Mouse (Mus musculus): ENCODE measurements around the gene Ciao1.
"Not testable (repeated sequence)": the region's sequence is repeated elsewhere in the genome, so short reads cannot be mapped to it uniquely, and the experiment has no call there.

The Ciao1 gene

GRCm38 (mm10) chr2:127247592-127248333 is at the start of gene Ciao1, which contains the start of gene Tmem127:
TSS of gene Ciao1 (minus strand) at chr2:127247816.
TSS of gene Tmem127 (plus strand) at chr2:127247908.
- DNase-seq (ENCODE audit: extremely low read depth, low read depth) = peak; percentile 99

- DNase-seq (ENCODE audit: extremely low read depth, low read depth) = no peak
These were observed 49.6 kb upstream of the Ciao1 start for GRCm38 (mm10) chr2:127297001-127297805.

DNA sequence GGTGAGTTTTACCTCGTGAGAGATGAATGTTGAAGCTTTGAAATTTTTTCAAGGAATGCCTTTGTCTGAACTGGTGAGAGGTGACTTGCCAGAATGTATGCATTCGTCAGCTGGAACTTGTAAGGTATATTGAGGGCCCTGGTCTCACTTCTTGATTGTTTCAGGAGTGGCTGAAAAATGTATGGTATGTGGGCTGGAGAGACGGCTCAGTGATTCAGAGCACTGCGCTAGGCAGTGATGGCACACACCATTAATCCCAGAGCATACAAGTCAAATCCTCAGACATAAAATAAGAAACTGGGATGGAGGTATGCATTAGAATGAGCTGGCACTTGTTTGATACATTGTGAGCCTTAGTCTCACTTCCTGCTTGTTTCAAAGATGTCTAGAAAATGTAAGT is 44.6 kb upstream of the Ciao1 start:
- no peak for DNase-seq (ENCODE audit: extremely low read depth, low read depth)

DNA sequence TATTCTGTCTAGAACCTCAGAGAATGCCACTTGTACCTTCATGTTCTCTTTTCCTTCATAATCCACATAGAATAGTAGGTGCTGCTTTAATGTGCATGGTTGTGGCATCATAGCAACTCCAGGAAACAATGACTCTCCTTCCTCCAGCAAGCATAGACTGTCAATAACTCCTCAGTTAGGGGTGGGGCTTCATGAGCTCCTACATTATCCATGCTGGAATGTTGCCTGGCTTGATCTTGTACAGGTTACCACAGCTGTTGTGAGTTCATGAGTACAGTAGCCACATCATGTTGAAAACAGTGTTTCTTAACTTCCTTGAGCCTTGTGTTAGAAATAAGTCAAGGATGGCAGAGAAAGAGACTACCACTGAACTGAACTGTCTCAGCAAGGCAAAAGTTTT is 30.5 kb upstream of the Ciao1 start:
- no peak for DNase-seq (ENCODE audit: extremely low read depth, low read depth)

GRCm38 (mm10) chr2:127275551-127276320 is 28.1 kb upstream of the Ciao1 start:
- DNase-seq (ENCODE audit: extremely low read depth, low read depth) = no peak

DNA sequence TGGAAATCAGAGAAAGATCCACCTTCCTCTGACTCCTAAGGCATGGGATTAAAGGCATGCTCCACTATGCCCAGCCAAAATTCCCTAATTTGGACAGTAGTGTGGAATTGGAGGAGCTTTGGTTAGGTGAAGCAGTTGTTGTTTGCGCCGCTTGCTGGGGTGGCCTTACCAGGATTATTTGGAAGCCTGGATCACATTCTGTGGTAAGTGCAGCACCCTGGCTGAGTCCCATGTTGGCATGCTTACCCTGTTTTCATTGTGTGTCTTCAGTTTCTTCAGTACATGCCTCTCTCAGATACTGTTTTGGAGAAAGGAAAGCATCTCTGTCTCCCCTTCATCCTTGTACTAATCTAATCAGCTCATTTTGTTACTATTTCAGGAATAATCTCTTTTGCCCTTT is 27.0 kb upstream of the Ciao1 start:
- DNase-seq (ENCODE audit: extremely low read depth, low read depth) = no peak

DNA sequence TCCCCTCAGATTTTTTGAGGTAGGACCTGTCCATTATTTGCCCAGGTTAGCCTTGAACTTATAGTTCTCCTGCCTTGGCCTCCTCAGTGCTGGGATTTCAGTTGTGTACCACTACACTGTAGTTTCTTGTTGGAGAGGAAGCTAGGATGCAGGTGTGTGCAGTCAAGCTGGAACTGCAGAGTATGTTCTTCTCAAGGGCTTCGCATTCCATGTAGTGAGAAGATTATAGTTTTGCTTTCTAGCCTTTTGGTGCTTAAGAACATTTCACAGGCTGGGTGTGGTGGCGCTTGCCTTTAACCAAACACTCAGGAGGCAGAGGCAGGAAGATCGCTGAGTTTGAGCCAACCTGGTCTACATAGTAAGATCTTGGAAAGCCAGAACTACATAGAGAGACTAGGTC is 25.2 kb upstream of the Ciao1 start:
- no peak for DNase-seq (ENCODE audit: extremely low read depth, low read depth)

GRCm38 (mm10) chr2:127272049-127272448 is 24.4 kb upstream of the Ciao1 start:
- not testable (repeated sequence) for DNase-seq (ENCODE audit: extremely low read depth, low read depth)

DNA sequence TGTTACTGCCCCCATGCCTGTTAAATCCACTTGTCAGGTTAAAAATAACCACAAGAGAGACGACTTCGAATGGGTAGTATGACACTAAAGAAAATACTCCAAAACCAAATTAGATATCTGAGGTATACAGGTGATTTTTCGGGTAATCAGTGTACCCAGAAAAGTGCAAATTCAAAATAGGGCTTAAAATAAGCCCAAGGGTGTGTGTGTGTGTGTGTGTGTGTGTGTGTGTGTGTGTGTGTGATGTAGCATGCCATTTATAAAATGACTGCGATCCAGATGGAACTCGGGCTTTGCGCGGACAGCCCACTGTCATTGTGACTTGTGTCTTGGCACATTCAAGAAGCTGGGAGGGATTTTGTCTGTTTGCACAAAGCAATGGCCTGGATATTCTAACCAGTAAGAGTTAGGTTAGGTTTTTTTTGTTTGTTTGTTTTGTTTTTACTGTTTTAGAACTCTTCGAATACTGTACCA is 23.5 kb upstream of the Ciao1 start:
- DNase-seq (ENCODE audit: extremely low read depth, low read depth) = no peak

DNA sequence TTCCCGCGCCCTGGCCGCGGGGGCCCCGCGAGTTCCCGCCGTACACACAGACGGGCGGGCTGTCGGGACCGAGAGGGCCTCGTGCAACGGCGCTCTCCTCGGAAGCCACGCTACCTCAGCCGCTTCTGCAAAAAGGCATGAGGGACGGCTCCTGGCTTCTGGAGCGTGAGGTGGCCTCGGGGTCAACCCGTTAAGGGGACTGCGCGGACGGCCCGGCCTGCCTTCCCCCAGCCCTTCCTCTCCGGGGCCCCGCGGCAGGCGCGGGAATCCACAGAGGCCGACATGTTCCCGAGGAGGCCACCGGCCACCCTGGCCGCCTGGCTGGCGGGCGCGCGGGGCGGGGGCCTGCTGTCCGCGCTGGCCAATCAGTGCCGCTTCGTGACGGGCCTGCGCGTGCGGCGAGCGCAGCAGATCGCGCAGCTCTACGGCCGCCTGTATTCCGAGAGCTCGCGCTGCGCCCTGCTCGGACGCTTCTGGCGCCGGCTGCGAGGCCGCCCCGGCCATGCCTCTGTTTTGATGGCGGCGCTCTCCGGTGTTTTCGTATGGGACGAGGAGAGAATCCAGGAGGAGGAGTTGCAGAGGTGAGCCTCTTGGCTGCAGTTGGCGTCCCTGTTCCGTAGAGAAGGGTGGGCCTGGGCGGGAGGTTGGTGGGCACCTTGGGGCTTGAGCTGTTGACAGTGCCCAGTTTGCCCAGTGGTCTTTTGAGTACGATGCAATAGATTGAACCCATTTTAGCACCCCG is 22.9 kb upstream of the Ciao1 start:
- peak; percentile 64 for DNase-seq (ENCODE audit: extremely low read depth, low read depth)

- DNase-seq (ENCODE audit: extremely low read depth, low read depth) = peak; percentile 93
These were observed 22.1 kb upstream of the Ciao1 start, which contains the start of gene Stard7 for GRCm38 (mm10) chr2:127269491-127270299. TSS of gene Stard7 (plus strand) at chr2:127270218.

DNA sequence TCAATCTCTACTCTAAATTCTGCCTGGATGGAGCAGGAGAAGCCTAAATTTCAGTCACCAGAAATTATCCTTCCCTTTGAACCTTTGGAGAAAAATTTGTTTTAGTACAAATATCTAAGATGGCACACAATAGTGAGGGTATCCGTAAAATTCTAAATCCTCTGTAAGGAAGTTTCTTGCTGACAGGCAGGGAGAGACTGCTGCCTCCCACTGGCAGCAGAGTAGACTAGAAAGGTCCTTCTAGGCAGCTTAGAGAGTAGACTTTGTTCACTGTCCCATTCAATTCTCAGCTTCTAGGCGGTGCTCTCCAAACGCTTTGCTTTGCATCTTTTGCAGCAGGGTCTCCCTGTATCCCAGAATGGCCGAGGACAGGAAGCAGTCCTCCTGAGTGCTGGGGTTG is 20.2 kb upstream of the Ciao1 start:
- no peak for DNase-seq (ENCODE audit: extremely low read depth, low read depth)

DNA sequence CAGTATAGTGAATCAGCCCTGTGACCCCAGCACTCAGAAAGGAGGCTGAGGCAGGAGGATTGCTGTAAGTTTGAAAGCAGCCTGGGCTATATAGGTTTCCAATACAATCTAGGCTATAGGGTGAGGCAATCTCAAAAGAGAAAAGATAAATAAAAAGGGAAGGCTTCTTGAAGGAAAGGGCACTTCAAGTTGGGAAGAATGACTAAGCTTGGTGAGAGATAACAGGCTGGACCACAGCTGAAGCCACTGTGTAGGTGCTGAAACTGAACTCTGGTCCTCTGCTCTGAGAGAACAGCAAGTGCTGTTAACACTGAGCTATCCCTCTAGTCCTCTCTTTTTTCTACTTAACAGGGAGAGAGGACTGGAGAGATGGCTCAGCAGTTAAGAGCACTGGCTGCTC is 14.9 kb upstream of the Ciao1 start:
- DNase-seq (ENCODE audit: extremely low read depth, low read depth) = no peak

- DNase-seq (ENCODE audit: extremely low read depth, low read depth) = no peak
These were observed 11.7 kb upstream of the Ciao1 start for GRCm38 (mm10) chr2:127259340-127259739.

GRCm38 (mm10) chr2:127255294-127255693 is 7.7 kb upstream of the Ciao1 start:
- no peak for DNase-seq (ENCODE audit: extremely low read depth, low read depth)

GRCm38 (mm10) chr2:127254604-127255134 is 7.1 kb upstream of the Ciao1 start:
- DNase-seq (ENCODE audit: extremely low read depth, low read depth) = no peak

GRCm38 (mm10) chr2:127252787-127253186 is 5.2 kb upstream of the Ciao1 start:
- DNase-seq (ENCODE audit: extremely low read depth, low read depth) = no peak

DNA sequence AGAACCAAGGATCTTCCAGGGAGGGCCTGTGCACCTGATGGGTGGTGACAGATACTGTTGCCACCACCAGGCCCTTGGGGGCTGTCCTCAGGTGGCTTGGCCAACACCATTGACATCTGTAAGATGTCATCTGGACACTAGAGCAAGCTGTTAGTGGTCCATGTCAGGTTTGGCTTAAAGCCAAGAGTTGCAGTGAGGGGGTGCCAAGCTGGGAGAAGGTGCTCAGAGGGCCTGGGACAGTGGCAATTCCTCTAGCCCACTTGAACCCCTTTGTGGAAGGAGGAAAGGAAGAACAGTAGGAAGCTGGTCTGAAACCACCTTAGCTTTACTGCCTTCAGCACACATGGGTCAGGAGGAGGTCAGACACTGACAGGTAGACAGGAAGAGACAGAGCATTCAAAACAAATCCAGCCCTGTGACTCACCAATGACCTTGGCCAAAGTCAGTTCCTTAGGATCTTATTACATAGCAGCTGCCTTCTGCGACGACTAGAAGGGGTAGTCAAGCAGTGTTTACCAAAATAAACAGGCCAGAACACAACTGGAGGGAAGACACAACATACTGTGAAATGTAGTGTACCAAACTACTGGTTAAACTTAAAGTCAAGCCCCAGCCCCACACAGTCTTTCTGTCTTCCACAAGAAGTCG is 4.4 kb upstream of the Ciao1 start:
- DNase-seq (ENCODE audit: extremely low read depth, low read depth) = no peak

GRCm38 (mm10) chr2:127251457-127251856 is 3.8 kb upstream of the Ciao1 start:
- DNase-seq (ENCODE audit: extremely low read depth, low read depth) = no peak
